Mouse (Mus musculus) natural killer cell, adult 2 months (primary cell): ENCODE measurements around the gene Carmil1.

Experiments
- DNase-seq, 2 experiments: peaks; one replicate each; pipeline ENCODE4 v3.0.0; 2022; ENCODE audit warnings: low spot score in 2 of 2

Carmil1 gene

DNA sequence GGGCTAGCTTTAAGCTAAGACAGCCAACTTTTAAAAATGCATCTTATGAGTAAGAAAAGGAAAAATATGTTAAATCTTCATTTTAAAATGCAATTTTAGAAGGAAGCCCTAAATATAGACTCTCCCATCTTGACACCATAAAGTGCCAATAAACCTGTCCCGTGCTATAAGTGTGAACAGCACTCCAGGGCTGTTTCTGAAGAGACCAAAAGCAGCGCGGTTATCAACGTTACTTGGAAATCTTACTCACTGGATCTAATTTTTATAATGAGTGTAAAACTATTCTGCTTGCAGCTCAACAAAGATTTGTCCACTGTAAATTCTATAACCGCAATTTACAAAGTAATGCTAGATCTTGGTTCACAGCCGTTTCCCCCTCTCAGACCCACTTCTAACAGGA is 232.0 kb downstream of the Carmil1 start:
- no peak for DNase-seq

DNA sequence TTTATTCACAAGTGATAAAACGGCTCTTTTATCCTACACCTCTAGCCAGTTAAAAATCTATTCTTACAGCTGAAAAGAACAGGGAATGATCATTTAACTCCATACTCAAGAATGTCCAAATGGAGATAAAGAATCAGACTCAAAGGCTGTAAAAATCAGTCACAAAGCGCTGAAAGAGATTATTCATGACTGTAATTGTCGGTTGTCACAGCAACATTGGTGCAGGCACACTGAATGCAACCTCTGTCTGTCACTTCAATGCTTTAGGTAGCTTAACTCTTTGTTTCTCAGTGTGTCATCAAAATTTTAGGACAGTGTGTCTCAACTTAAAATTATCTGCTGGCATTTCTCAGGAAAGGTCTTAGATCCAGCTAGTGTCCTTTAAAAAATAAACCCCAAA is 235.3 kb downstream of the Carmil1 start:
- no peak for DNase-seq

DNA sequence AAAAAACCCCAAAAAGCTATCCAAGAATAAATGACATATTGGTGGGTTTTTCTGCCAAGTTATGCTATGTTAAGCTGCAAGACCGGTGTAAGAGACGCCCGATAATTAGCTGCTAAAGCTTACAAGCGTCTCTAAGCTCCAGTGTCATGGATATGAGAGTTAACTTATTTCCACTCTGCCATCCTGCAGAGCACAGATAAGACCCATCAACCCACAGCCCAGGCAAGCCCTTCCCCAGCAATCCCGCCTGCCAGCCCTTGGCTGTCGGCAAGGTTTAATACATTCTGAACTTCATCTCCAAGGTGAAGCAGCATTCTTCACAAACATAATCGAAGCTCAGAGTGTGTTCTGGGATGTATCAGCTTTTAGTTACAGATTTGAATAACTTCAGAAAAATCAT is 240.4 kb downstream of the Carmil1 start:
- DNase-seq, result no peak

DNA sequence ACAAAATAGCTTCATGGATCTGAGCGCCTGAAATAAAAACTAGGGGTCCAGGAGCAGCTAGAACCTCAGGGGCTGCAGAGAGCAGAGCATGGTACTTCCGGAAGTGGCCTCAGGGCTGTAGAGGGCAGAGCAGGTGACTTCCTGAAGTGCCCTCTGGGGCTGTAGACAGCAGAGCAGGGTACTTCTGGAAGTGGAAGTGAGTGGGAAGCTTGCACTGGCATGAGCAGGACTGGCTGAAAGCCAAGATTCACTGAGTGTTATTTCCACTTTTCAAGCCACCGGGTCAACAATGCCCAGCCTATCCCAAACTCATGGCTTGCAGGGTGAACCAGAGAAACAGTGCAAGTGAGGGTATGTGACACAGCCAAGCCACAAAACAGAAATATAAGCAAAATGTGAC is 243.1 kb downstream of the Carmil1 start:
- DNase-seq, result no peak

DNA sequence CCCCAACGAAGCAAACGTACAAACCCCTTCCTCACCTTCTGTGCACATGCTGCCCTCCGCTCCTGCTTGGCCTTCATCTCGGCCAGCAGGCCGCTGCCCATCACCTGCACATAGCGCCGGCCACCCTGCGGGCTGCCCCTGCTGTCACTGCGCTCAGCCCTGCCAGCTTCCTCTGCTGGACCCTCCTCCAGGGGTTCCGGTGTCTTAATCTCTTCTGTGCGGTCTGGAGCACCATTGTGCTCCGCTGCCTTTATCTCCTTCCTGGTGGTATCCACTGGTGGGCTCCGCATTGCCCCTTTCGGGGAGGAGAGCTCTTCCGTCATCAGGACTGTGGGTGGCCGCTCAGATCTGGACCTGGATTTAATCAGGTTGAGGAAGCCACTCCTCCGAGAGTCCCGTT is 244.4 kb downstream of the Carmil1 start:
- DNase-seq, result no peak

DNA sequence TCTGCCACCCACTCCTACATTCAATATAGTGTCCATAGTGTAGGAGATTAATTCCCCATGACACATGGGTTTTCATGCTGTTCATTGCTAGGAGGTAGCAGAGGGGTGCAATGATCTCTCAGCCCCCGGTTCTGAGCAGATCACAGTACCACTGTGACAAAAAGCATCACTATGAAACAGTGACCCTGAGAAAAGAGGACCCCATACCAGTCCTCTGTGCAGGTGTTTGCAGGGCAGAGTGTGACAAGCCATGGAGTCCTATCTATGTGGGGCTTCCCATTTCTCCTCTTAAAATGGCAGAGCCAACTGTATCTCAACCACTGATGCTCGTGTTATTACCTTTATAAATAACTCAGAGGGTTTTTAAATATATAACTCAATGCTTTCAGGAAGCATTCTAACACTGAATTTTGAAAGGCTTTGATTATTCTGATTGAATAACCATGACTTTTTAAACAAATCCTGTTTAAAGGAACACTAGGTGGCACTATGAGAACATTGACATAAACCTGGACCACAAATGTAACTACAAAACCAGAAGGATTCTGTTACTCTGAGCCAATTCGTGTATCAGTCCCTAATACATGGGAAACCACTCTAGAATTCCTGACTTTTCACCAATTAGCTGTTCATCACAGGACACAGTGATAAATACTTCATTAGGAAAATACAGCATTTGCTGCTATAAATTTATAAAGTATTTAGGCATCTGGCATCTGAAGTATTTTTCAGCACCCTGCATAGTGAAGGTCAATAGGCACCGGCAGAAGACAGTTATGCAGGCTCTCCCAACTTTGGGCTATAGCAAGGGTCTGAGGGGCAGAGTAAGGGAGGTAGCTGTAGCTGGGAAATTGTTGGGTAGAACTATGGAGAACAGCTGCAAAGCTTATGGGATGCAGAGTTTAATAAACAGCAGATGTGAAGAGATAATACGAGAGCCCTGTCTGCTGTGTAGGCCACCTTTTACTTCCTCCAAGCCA is 253.1 kb downstream of the Carmil1 start:
- DNase-seq, result no peak

DNA sequence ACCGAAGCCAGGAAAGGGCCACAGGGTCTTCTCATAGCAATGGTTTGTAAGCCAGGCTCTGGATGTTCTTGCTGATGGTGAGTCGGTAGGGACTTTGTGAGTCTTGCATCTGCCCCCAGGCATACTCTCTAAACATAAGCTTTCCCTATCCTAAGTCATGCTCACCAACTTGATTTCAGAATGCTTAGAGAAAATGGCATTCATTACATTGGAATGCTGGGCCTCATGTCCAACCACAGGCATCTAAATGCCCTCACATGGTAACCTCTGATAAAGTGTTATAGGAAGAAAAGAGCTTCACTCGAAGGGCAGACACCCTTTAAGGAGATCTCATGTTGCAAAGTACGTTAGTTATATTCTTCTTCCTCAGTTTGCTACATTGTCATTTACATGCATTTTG is 262.1 kb downstream of the Carmil1 start:
- no peak for DNase-seq

DNA sequence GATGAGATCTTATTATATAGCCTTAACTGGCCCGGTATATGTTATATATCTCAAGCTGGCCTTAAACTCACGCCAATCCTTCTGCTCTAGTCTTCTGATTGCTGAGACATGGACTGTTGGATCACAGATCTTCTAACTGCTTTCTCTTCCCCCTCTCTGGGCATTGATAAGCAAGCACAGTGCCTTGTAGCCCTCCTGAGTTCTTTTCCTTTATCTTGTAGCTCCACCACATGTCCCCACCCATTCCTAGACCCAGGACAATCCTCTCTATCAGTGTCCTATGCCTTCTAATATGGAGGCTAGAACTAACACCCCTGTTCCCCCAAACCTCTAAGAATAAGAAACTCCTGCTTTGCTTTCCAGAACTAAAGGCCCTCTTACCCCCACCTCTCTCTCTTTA is 275.1 kb downstream of the Carmil1 start:
- no peak for DNase-seq

DNA sequence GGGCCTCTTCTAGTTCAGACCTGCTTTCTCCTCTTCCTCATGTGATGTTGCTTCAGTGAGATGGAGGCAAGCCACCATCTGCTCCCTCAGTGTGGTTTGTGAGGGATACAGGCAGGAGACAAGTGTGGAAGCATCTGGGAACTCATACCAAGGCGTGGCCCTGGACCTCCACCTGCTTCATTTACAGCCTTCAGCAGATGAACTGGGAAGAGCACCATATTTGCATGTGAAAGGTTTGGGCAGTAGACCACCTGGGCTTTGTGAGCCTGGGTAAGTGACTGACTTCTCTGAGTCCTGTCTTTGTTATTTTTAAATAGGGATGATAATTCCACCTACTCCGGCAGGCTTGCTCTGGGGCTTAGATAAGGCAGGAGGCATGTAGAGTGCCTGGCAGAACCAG is 278.8 kb downstream of the Carmil1 start:
- DNase-seq, result no peak

DNA sequence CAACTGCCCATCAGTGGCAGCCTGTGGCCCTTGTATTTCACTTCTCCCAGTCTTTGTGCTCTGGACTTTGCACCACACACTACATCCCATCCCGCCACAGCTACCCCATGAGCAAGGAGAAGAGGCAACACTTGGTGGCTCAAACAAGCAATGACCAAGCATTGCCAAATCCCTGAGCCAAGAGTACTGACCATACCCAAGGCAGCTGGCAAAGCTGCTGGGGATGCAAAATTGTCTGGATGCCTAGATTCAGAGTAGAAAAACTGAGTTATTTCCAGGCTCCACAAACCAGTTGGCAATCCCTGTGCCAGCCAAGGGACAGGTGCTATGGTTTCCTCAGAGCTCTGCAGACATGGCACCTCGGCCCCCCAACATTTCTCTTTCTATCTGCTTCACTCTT is 279.5 kb downstream of the Carmil1 start:
- DNase-seq, result no peak

DNA sequence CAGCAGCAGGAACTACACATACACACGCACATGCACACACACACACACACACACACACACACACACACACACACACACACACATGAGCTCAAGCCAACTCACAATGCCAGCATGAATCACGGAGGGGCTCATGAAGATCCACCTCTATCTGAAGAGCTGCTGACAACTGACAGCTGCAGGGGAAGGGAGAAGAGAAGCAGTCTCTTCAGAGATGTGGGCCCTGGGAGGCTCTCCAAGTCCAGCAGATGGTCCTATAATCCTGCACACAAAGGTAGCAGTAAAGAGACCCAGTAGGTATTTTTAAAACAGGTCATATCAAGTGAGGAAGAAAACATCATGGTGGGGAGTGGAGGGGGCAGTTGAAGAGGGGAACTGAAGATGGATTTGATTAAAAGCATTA is 281.8 kb downstream of the Carmil1 start:
- no peak for DNase-seq

DNA sequence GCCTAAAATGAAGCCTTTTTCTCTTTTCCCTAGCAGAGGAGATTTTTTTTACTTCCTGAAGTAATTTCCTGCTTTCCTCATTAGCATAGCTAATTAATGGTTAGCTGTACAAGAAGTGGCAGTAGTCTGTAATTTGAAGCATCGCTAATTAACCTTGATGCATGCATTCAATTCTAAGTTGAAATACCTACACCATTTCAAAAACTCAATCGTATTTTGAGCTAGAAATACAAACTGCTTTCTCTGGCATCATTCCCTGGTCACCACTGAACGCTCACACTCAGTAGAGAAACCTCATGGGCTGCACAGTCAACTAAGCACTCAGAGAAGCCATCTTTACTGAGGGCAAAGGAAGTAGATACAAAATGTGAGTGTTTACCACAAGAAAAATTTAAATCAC is 285.8 kb downstream of the Carmil1 start:
- DNase-seq, result no peak

DNA sequence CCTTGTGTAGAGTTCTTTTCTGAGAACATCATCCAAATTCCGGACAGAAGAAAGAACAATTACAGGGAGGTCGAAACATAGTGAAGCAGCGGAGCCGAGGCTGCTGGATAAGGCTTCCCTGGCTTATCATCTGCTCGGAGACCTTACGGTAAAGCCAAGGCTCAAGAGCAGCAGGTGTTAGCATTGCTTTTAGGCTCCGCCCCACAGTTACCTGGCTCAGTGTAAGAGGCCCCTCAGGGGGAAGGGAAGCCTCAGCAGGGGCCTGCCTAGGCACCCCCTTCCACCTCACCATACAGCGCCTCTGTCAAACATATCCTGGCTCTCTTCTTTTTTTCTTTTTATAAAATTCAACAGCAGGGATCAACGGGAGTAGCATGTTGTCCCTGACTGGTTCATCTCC is 286.6 kb downstream of the Carmil1 start:
- DNase-seq, result no peak

DNA sequence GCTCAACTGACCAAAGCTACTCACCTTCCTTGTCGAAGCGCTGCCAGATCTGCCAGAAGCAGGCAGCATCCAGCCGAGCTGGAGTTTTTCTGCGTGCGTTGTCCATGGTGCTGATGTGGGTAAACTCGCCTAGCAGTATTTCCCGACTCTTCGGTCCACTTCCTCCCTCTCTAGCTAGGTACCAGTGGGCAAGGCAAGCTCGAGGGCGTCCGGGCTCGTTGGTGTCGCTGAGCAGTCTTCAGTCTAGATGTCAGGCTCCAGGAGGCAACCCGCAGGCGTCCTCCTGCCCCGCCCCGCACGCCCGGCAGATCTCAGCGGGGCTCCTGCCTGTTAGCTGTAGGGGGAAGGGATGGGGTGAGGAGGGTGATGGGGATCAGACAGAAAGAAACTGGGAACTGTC is 289.7 kb downstream of the Carmil1 start, which contains the start of gene Scgn:
Gene Scgn (minus strand): TSS at position 287 of the 400 bp plus-strand sequence.
- DNase-seq, result peak in 1 of 2 experiments; percentile 4

DNA sequence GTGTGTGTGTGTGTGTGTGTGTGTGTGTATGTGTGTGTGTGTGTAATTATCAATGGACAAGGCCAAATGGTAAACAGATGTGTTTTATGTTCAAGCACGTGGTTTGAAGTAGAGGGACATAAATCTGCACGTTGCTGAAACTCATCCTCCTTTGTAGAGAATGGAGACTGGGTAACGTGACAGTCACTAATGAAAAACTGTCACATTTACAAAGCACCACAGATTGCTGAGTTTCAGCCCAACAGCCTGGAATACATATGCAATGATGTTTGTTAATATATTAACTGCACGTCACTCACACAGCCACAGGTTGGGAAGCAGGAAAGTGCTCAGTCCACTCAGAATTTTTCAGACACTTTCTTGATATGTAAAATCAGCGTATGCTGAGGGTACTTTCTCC is 290.1 kb downstream of the Carmil1 start:
- no peak for DNase-seq

DNA sequence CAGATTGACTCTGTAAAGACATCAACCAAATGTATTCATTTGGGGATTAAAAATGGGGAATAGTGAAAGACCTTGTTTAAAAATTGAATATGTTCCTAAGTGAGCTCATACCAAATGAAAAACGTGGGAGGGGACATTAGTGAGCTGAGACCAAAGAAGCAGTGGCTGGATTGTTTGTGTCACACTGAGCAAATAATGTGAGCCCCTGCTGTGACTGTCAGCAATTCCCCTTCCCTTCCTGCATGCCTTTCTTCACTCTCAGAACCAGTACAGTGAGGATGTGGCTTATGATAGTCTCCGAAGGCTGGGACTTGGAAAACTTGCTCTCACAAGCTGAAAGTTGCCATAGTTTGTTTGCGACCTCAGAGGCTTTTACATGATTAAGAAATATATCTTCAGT is 295.5 kb downstream of the Carmil1 start:
- no peak for DNase-seq

DNA sequence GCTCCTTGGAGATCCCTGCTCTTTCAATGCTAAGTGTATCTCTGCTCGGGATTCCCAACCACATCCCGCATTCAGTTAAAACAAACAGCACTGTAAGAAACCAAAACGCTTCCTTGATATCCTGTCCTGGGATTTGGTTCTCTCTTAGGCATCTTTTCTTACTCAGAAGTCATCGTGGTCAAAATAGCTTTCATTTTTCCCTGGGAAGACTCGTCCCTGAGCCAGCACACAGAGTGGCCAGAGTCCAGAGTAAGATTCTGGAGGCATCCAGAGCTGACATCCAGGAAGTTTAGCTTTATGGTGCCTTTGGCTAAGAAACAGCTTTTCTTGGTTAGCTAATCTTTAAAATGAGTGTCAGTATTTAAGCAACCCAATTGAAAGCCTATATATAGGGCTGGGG is 308.3 kb downstream of the Carmil1 start:
- no peak for DNase-seq

DNA sequence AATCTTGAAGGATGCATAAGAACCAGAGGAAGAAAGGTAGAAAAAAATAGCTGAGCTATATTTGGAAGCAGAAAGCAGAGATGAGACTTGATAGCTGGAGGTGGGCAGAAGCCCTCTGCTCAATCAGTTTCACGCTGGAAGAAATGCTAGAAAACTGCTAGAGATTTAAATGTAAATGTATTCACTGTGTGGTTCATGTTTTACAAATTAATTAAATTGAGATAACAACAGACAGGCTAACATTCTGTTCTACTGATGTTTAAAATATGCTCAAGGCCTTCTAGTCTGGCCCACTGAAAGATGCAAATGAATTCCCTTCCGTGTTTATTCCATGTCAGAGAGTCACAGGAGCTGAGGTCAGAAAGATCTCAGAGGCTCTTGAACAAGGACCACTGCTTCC is 308.7 kb downstream of the Carmil1 start:
- DNase-seq, result no peak

DNA sequence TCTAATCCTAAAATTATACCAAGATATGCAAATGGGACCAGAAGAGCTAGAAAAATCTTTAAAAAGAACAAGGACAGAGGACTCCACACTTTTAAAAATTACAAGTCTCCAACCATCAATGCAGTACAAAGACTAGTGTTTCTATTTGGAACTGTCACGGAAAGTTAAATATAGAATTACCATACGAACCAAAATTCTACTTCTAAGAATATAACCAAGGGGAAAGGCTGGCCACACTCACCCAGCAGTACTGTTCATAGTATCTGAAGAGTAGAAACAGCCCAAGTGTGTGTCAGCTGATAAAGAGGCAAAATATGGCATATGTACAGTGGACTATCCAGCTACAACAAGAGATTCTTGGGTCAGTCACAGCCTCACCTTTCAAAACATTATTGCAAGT is 315.7 kb downstream of the Carmil1 start:
- no peak for DNase-seq
